Mouse (Mus musculus) midbrain, embryonic 16.5 days (tissue): ENCODE measurements around the gene Cops9. TPM values are rescaled to one million over a fixed set of nuclear protein-coding genes. Genes with fewer than 3 reads are reported as not detected.

Experiments
- ATAC-seq: fragments of 200-750 bp; cut with Nextera tagmentation; 2 replicates; pipeline ENCODE4 v1.8.0; 2017; ENCODE audit warnings: moderate TSS enrichment
- H3K27ac ChIP-seq: fragments of 300-500 bp; sonication (generic); 2 replicates; pipeline ENCODE4 v1.5.1; 2014; ENCODE audit warnings: mild to moderate bottlenecking, low read length, mixed read lengths
- H3K27me3 ChIP-seq: fragments of 300-500 bp; sonication (generic); 2 replicates; pipeline ENCODE4 v1.6.1; 2014; ENCODE audit warnings: low read depth, low read length, mixed read lengths; ENCODE audit not compliant: control insufficient read depth, insufficient read depth
- H3K36me3 ChIP-seq: fragments of 300-500 bp; sonication (generic); 2 replicates; pipeline ENCODE4 v1.6.1; 2014; ENCODE audit warnings: mild to moderate bottlenecking, low read length, moderate library complexity, mixed read lengths; ENCODE audit not compliant: control insufficient read depth, insufficient read depth
- H3K4me1 ChIP-seq: fragments of 300-500 bp; sonication (generic); 2 replicates; pipeline ENCODE4 v1.6.1; 2014; ENCODE audit warnings: mild to moderate bottlenecking, low read length, mixed read lengths; ENCODE audit not compliant: control insufficient read depth, insufficient read depth
- H3K4me2 ChIP-seq: fragments of 300-500 bp; sonication (generic); 2 replicates; pipeline ENCODE4 v1.6.1; 2014; ENCODE audit warnings: mild to moderate bottlenecking, low read length, mixed read lengths
- H3K4me3 ChIP-seq: fragments of 300-500 bp; sonication (generic); 2 replicates; pipeline ENCODE4 v1.5.1; 2014; ENCODE audit warnings: low read depth, mild to moderate bottlenecking, low read length, moderate library complexity, mixed read lengths
- H3K9ac ChIP-seq: fragments of 300-500 bp; sonication (generic); 2 replicates; pipeline ENCODE4 v1.6.1; 2014; ENCODE audit warnings: low read depth, low read length, mixed read lengths
- H3K9me3 ChIP-seq: fragments of 300-500 bp; sonication (generic); replicated peaks from 2 replicates; pipeline ENCODE4 v1.6.1; 2014; ENCODE audit warnings: mild to moderate bottlenecking, low read length, mixed read lengths; ENCODE audit not compliant: control insufficient read depth, poor library complexity, severe bottlenecking
- WGBS: fragments of 180-500 bp; shearing (Covaris S2); extraction: QIAGEN DNeasy Blood & Tissue Kit; methylation state at CpG from one replicate; pipeline ENCODE4 v1.1.7; 2014; 5-methylcytosine and 5-hydroxymethylcytosine counted together
- polyA plus RNA-seq: library from polyadenylated mRNA; unstranded; fragments of >200 nt; fragmentation: Nextera tagmentation; extraction: Ambion mirVana; gene quantifications from 2 replicates; pipeline ENCODE4 v1.2.1, GENCODE M21; 2015

Gene Cops9
- polyA plus RNA-seq, 1 experiment from 2014 or later = 521 TPM

GRCm38 (mm10) chr1:92673258-92673782 is 31.5 kb upstream of the Cops9 start:
- Histone ChIP-seq H3K9me3 (no peaks in the 10 kb centered on the region), H3K9ac (no peak overlapping the region), H3K4me2 (no peak overlapping the region), H3K27me3 (no peaks in the 10 kb centered on the region), H3K27ac (no peak overlapping the region), H3K36me3 (no peaks in the 10 kb centered on the region), H3K4me3 (no peak overlapping the region), H3K4me1 (no peaks in the 10 kb centered on the region)
- 82% methylated on average over 5 of the region's 5 CpGs for WGBS
- no peak for ATAC-seq

- no peaks in the 10 kb centered on the region for H3K9me3 ChIP-seq
- no peaks in the 10 kb centered on the region for H3K27me3 ChIP-seq
- H3K27ac ChIP-seq = no peak overlapping the region
- ATAC-seq = no peak
- H3K4me1 ChIP-seq = no peaks in the 10 kb centered on the region
- no peak overlapping the region for H3K4me2 ChIP-seq
- H3K36me3 ChIP-seq = no peaks in the 10 kb centered on the region
- no peak overlapping the region for H3K9ac ChIP-seq
- WGBS = 89% methylated on average over 4 of the region's 4 CpGs
- H3K4me3 ChIP-seq = no peak overlapping the region
Observed at GRCm38 (mm10) chr1:92671326-92671725, 29.5 kb upstream of the Cops9 start.

- H3K27ac ChIP-seq = no peak overlapping the region
- no peak overlapping the region for H3K4me3 ChIP-seq
- no peaks in the 10 kb centered on the region for H3K9me3 ChIP-seq
- no peaks in the 10 kb centered on the region for H3K4me1 ChIP-seq
- H3K4me2 ChIP-seq = no peak overlapping the region
- WGBS = 96% methylated on average over 3 of the region's 3 CpGs
- ATAC-seq = no peak
- no peaks in the 10 kb centered on the region for H3K27me3 ChIP-seq
- H3K9ac ChIP-seq = no peak overlapping the region
- no peaks in the 10 kb centered on the region for H3K36me3 ChIP-seq
Observed at GRCm38 (mm10) chr1:92669430-92669829, 27.6 kb upstream of the Cops9 start.

DNA sequence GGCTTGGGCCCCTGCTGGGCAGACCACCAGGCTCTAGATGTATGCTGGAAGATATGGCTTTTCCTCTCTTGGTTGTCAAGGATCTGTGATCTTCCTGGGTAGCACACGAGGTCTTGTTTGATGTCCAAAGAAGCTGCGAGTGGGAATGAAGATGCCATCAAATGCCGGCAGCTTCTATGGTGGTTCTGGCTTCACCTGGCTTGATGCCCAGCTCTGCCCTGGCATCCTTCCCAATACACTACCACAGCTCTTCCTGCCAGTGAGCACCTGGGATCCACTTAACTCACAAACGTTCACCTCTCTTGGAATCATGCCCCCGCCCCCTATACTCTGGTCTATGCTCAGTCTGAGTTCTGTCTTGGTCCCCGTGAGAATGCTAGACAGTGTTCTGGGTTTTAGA is 25.3 kb upstream of the Cops9 start:
- H3K4me2 ChIP-seq = no peak overlapping the region
- no peak for ATAC-seq
- no peaks in the 10 kb centered on the region for H3K9me3 ChIP-seq
- no peak overlapping the region for H3K9ac ChIP-seq
- H3K4me3 ChIP-seq = no peak overlapping the region
- H3K36me3 ChIP-seq = no peaks in the 10 kb centered on the region
- H3K27me3 ChIP-seq = no peaks in the 10 kb centered on the region
- 78% methylated on average over 6 of the region's 6 CpGs for WGBS
- H3K4me1 ChIP-seq = no peaks in the 10 kb centered on the region
- H3K27ac ChIP-seq = no peak overlapping the region

- 71% methylated on average over 5 of the region's 5 CpGs for WGBS
- Histone ChIP-seq H3K4me2 (no peak overlapping the region), H3K36me3 (no peaks in the 10 kb centered on the region), H3K27ac (no peak overlapping the region), H3K4me1 (no peaks in the 10 kb centered on the region), H3K9ac (no peak overlapping the region), H3K27me3 (no peaks in the 10 kb centered on the region), H3K4me3 (no peak overlapping the region), H3K9me3 (no peaks in the 10 kb centered on the region)
- no peak for ATAC-seq
Observed at GRCm38 (mm10) chr1:92659392-92659791, 17.6 kb upstream of the Cops9 start.

DNA sequence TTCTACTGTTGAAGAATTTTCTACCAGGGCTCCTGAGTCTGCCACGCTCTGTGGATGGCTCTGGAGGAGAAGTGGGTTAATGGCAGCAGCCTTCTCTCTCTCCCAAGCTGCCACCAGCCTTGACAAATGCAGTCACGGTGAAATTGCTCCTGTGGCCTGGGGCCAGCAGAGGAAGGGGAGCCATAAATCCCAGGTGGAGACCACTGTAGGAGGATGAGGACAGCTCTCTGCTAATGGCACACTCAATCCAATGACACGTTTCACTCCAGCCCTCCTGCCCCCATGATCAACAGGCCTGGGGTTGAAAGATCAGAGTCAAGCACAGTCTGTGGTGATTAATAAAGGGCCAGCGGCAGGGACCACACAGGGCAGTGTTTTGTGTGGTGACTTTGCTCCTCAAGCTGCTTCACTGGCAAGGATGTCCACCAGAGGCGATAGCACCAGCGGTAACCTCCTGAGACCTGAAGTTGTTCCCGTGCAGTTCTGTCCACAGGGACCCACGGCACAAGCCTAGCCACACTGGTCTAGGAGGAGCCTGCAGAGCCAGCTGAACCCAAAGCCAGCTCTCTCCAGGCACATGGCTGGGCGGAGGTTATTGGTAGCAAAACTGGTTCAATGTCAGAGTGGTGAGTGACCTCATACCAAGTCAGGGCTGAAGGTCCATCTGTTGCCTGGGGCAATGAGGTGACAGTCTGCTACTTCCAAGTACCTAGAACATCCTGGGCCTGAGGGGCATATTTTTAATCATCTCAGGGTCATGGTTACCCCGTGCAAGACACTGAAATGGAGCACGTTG is 15.4 kb upstream of the Cops9 start:
- WGBS = 86% methylated on average over 11 of the region's 11 CpGs

GRCm38 (mm10) chr1:92654676-92655075 is 12.9 kb upstream of the Cops9 start:
- Histone ChIP-seq H3K4me3 (no peak overlapping the region), H3K4me1 (no peaks in the 10 kb centered on the region), H3K4me2 (no peak overlapping the region), H3K9ac (no peak overlapping the region), H3K9me3 (no peaks in the 10 kb centered on the region), H3K27me3 (no peaks in the 10 kb centered on the region), H3K36me3 (no peaks in the 10 kb centered on the region), H3K27ac (no peak overlapping the region)
- ATAC-seq = no peak
- WGBS = 53% methylated on average over 2 of the region's 2 CpGs

More for the DNA sequence above, 15.4 kb upstream of the Cops9 start:
- Histone ChIP-seq H3K36me3 (no peaks in the 10 kb centered on the region), H3K4me1 (no peaks in the 10 kb centered on the region), H3K9me3 (no peaks in the 10 kb centered on the region), H3K27me3 (no peaks in the 10 kb centered on the region), H3K27ac (no peak overlapping the region), H3K4me3 (no peak overlapping the region), H3K4me2 (no peak overlapping the region), H3K9ac (no peak overlapping the region)
- no peak for ATAC-seq

DNA sequence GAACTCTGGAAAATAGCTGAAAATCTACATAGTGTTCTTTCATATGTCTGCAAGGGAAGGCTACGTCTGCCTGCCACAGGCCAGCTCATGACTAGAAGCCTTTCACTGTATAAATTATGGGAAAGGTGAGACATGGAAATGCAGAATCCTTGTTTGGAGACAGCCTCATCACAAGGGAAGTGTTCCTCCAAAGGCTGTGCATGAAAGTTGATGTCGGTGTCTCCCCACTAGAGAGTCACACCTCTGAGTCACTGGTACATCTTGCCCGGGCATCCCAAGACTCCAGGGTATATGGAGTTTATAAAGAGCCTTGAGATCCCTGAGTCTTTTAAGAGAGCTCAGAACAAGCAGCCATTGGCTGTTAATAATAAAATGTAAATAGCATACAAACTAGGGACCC is 11.4 kb upstream of the Cops9 start:
- no peaks in the 10 kb centered on the region for H3K36me3 ChIP-seq
- WGBS = 93% methylated on average over 3 of the region's 3 CpGs
- no peak overlapping the region for H3K4me3 ChIP-seq
- no peaks in the 10 kb centered on the region for H3K27me3 ChIP-seq
- H3K27ac ChIP-seq = no peak overlapping the region
- H3K9ac ChIP-seq = no peak overlapping the region
- no peak for ATAC-seq
- H3K9me3 ChIP-seq = no peaks in the 10 kb centered on the region
- H3K4me1 ChIP-seq = no peaks in the 10 kb centered on the region
- no peak overlapping the region for H3K4me2 ChIP-seq

GRCm38 (mm10) chr1:92651467-92651866 is 9.7 kb upstream of the Cops9 start:
- 0 out of 2 replicates have a peak overlapping the region, but pooled peaks have one; percentile 10 for H3K27ac ChIP-seq
- H3K4me2 ChIP-seq = no peak overlapping the region
- no peaks in the 10 kb centered on the region for H3K27me3 ChIP-seq
- no peaks in the 10 kb centered on the region for H3K9me3 ChIP-seq
- no peaks in the 10 kb centered on the region for H3K36me3 ChIP-seq
- no peak overlapping the region for H3K4me3 ChIP-seq
- 50% methylated on average over 3 of the region's 3 CpGs for WGBS
- H3K4me1 ChIP-seq = no peaks in the 10 kb centered on the region
- ATAC-seq = peak; percentile 38; the same call in 1 of the 2 replicates
- no peak overlapping the region for H3K9ac ChIP-seq
